ENCODE assay signal across 8 mouse cellular contexts in the genomic region with DNA sequence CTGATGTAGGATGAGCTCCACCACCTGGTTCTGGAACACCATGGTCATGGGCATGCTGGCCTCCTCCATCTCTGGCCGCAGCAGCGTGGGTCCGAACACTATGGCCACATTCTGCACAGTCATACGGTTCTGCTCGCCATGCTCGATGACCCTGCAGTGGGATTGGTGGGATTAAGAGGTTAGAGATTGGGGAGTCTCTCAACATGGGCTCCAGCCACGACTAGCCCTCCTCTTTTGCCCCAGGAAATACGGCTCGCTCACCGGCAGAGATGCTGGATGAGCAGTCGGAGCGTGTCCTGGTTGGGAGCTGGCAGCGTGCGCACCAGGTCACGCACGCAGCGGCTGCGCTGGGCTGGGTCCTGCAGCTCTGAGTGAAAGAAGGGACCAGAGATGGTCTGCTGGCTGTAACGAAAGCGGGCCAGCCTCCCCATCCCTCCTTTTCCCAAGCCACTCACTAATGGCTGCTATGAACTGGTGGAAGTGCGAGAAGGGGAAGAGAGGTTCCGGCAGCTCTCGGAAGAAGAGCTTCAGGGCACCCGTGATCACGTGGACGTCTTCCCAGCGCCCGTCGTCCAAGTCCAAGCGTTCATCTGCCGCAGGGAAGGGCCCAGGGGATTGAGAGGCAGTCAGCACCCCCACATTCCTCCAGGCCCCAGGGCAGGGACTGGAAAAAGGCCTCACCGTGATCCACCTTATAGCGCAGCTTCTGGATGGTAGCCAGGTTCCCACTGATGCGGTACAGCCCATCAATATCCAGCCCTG. TPM values are rescaled to one million over a fixed set of nuclear protein-coding genes. Genes with fewer than 3 reads are reported as not detected.
DNase-seq lines count a peak whose midpoint lies in the region; ATAC-seq and TF ChIP-seq lines count a peak whose summit lies in the region.

No protein-coding gene starts in this region.

- ATAC-seq in embryonic facial prominence, embryonic 14.5 days (ENCODE audit: low read depth) = peak; percentile 3; the same call in 1 of the 2 replicates
- no peak for ATAC-seq in limb, embryonic 15.5 days (ENCODE audit: insufficient number of reproducible peaks, low FRiP score, low TSS enrichment, low read depth)

- in situ Hi-C loops in ES-E14 (cut with MboI; ENCODE audit: low sequenced_read_pairs in 2 of 2, unreplicated experiment in 2 of 2) = loop anchor here in 1 of 2 experiments (10.0 kb wide), 2 partner anchors 132 to 342 kb away; no protein-coding TSS in a partner anchor

- intact Hi-C loops in heart, adult 2 months (cut with DNase I) = loop anchor here (1.0 kb wide), 1 partner anchor 25 kb away; no protein-coding TSS in a partner anchor
- intact Hi-C loops in heart, postnatal 36 days (cut with DNase I) = loop anchor here (1.0 to 10.0 kb wide), 4 partner anchors 26 to 342 kb away; no protein-coding TSS in a partner anchor

- no peaks in the 10 kb centered on the region for H3K36me3 ChIP-seq in heart, adult 2 months (ENCODE audit: control insufficient read depth, insufficient read depth, low read length)
- peaks cover 4% of the 10 kb centered on the region; the same call in 1 of the 2 replicates for H3K36me3 ChIP-seq in ES-E14 (ENCODE audit: control insufficient read depth, insufficient read depth, low read length, poor library complexity, severe bottlenecking)
- H3K36me3 ChIP-seq in embryonic facial prominence, embryonic 14.5 days (ENCODE audit: control insufficient read depth, insufficient read depth, low read length) = no peaks in the 10 kb centered on the region
- H3K36me3 ChIP-seq in limb, embryonic 15.5 days = no peaks in the 10 kb centered on the region

- H3K27ac ChIP-seq in heart, adult 2 months = no peak overlapping the region
- no peak overlapping the region for H3K27ac ChIP-seq in ES-E14 (ENCODE audit: insufficient read depth, low read depth, low read length, poor library complexity, severe bottlenecking)
- H3K27ac ChIP-seq in embryonic facial prominence, embryonic 14.5 days (replicated peaks; ENCODE audit: low read depth, low read length) = no peak overlapping the region
- no peak overlapping the region for H3K27ac ChIP-seq in limb, embryonic 15.5 days

- TF ChIP-seq POLR2A in heart, adult 2 months (IDR thresholded peaks at IDR 0.05; ENCODE audit: insufficient read depth, low read depth, low read length) = no peak

- 0 out of 2 replicates have a peak, but pooled peaks have one; percentile 0 for TF ChIP-seq CTCF in heart, adult 2 months (IDR thresholded peaks at IDR 0.05)

- DNase-seq in heart, adult 2 months = no peak
- DNase-seq in heart, postnatal 36 days = no peak
- DNase-seq in ES-E14 (ENCODE audit: low read depth, low spot score) = no peak
- DNase-seq in embryonic facial prominence, embryonic 14.5 days (ENCODE audit: low spot score) = no peak
- no peak for DNase-seq in T-cell, adult 2 months (ENCODE audit: low spot score)
- no peak for DNase-seq in lung, postnatal 14 days
- DNase-seq in urinary bladder, adult 18-20 months (ENCODE audit: low spot score in 2 of 2) = no peak

- peak overlapping the region; percentile 22; the same call in 1 of the 2 replicates for H3K4me3 ChIP-seq in heart, adult 2 months
- H3K4me3 ChIP-seq in ES-E14 (ENCODE audit: insufficient read depth in 1 of 2, low read depth in 1 of 2, low read length in 2 of 2, poor library complexity in 1 of 2, severe bottlenecking in 1 of 2) = peak overlapping the region; percentile 21 to 46
- peak overlapping the region; percentile 22 for H3K4me3 ChIP-seq in embryonic facial prominence, embryonic 14.5 days (ENCODE audit: low read depth, low read length)
- peak overlapping the region; percentile 29 for H3K4me3 ChIP-seq in limb, embryonic 15.5 days

- H3K4me1 ChIP-seq in heart, adult 2 months (ENCODE audit: control insufficient read depth, insufficient read depth, low read length) = no peaks in the 10 kb centered on the region; the same call in 1 of the 2 replicates
- H3K4me1 ChIP-seq in ES-E14 (ENCODE audit: control insufficient read depth in 2 of 2, insufficient read depth in 2 of 2, low read length in 2 of 2, poor library complexity in 1 of 2) = peaks cover 0 to 9% of the 10 kb centered on the region in 2 experiments; a peak in 2 of 4 replicates
- H3K4me1 ChIP-seq in embryonic facial prominence, embryonic 14.5 days (ENCODE audit: control insufficient read depth, insufficient read depth, low read length) = peaks cover 9% of the 10 kb centered on the region
- peaks cover 41% of the 10 kb centered on the region for H3K4me1 ChIP-seq in limb, embryonic 15.5 days

- WGBS in heart, adult 2 months = 50% methylated on average over 34 of the region's 34 CpGs
- WGBS in embryonic facial prominence, embryonic 14.5 days = 23% methylated on average over 31 of the region's 34 CpGs
- WGBS in limb, embryonic 15.5 days = 31% methylated on average over 34 of the region's 34 CpGs

- H3K27me3 ChIP-seq in heart, adult 2 months (ENCODE audit: control insufficient read depth, insufficient read depth, low read length) = no peaks in the 10 kb centered on the region
- peaks cover 22% of the 10 kb centered on the region for H3K27me3 ChIP-seq in embryonic facial prominence, embryonic 14.5 days (replicated peaks; ENCODE audit: control insufficient read depth, insufficient read depth, low read length)
- peaks cover 38% of the 10 kb centered on the region for H3K27me3 ChIP-seq in limb, embryonic 15.5 days

- H3K9me3 ChIP-seq in ES-E14 (ENCODE audit: control insufficient read depth, insufficient read depth, low read depth, low read length) = no peaks in the 10 kb centered on the region
- no peaks in the 10 kb centered on the region for H3K9me3 ChIP-seq in embryonic facial prominence, embryonic 14.5 days (ENCODE audit: control insufficient read depth, low read length)
- H3K9me3 ChIP-seq in limb, embryonic 15.5 days = no peaks in the 10 kb centered on the region

- H3K4me2 ChIP-seq in embryonic facial prominence, embryonic 14.5 days (ENCODE audit: low read depth, low read length) = peak overlapping the region; percentile 46
- H3K4me2 ChIP-seq in limb, embryonic 15.5 days = peak overlapping the region; percentile 47

- no peak for TF ChIP-seq EP300 in heart, adult 2 months (IDR thresholded peaks at IDR 0.05; ENCODE audit: insufficient read depth, low read depth, low read length)

- H3K79me2 ChIP-seq in heart, adult 2 months (replicated peaks; ENCODE audit: control insufficient read depth, insufficient read depth, low read length) = no peaks in the 10 kb centered on the region

- H3K9ac ChIP-seq in heart, adult 2 months (ENCODE audit: low read depth, low read length) = no peak overlapping the region; the same call in 1 of the 2 replicates
- H3K9ac ChIP-seq in ES-E14 (ENCODE audit: insufficient read depth, low read depth, low read length, poor library complexity, severe bottlenecking) = peak overlapping the region; percentile 20; the same call in 1 of the 2 replicates
- peak overlapping the region; percentile 28; the same call in 1 of the 2 replicates for H3K9ac ChIP-seq in embryonic facial prominence, embryonic 14.5 days (ENCODE audit: low read depth, low read length)
- H3K9ac ChIP-seq in limb, embryonic 15.5 days = no peak overlapping the region

TF ChIP-seq in ES-E14, 5 proteins besides CTCF, POLR2A, EP300 and RAD21:
- TF ChIP-seq MAFK (IDR thresholded peaks at IDR 0.05; ENCODE audit: insufficient read depth, low read depth, low read length) = no peak
- no peak for TF ChIP-seq ZNF384 (IDR thresholded peaks at IDR 0.05; ENCODE audit: low read depth, low read length)
- TF ChIP-seq CHD2 (IDR thresholded peaks at IDR 0.05; ENCODE audit: low read depth, low read length) = no peak
- TF ChIP-seq ZC3H11A (IDR thresholded peaks at IDR 0.05; ENCODE audit: borderline replicate concordance, low read depth, low read length) = no peak
- TF ChIP-seq HCFC1 (IDR thresholded peaks at IDR 0.05; ENCODE audit: borderline replicate concordance, insufficient read depth, low read length) = no peak
TF ChIP-seq in ES-E14: peak in this region for 0.

RNA-seq across cellular contexts. Expression of a gene that starts 30.4 kb away (rescaled TPM):
- total RNA-seq in heart, adult 2 months (2021) = 10 to 100 TPM; 14.1 to 22.9 TPM
- polyA plus RNA-seq in heart, adult 2 months (2012; rRNA removed) = 15.0 and 18.5 TPM in 2 replicates
- total RNA-seq in heart, postnatal 36 days (2021) = 10 to 100 TPM; 16.3 to 17.6 TPM
- 7.8 and 8.2 TPM in 2 replicates for total RNA-seq in ES-E14 (2012; rRNA removed)
- polyA plus RNA-seq in embryonic facial prominence, embryonic 14.5 days (2014; fragmentation: Nextera tagmentation; extraction: Ambion mirVana) = 8.6 and 9.4 TPM in 2 replicates
- polyA plus RNA-seq in limb, embryonic 15.5 days (2015; fragmentation: Nextera tagmentation; extraction: Ambion mirVana) = 11.7 and 14.0 TPM in 2 replicates

Comparison
In these comparisons a context has a peak if more than half of its experiments do, and no peak if none do; other contexts are left out.
1. H3K9ac ChIP-seq: peak in ES-E14 (single experiment) and embryonic facial prominence, embryonic 14.5 days (single experiment); none in heart, adult 2 months (single experiment) and limb, embryonic 15.5 days (single experiment).
2. Peak in every context shown above with its lines, with median percentiles within 50 percentile points of each other: H3K4me3 ChIP-seq.